Mouse (Mus musculus): ENCODE measurements at regions not wholly inside any gene's neighbourhood (a gene's known extent, or its start where the extent isn't known, plus 50 kb on each side); places are given as distances from the start of the nearest gene placed in this dataset.
"Not testable (repeated sequence)": the region's sequence is repeated elsewhere in the genome, so short reads cannot be mapped to it uniquely, and the experiment has no call there.

GRCm38 (mm10) chr3:9133991-9134390, 475.9 kb downstream of the Zfp704 start:
- DNase-seq (ENCODE audit: low spot score in 2 of 2), result no peak

- no peak for DNase-seq (ENCODE audit: low spot score in 2 of 2)
Observed at GRCm38 (mm10) chr3:9132104-9132751, 477.7 kb downstream of the Zfp704 start.

GRCm38 (mm10) chr3:9131366-9131765, 478.5 kb downstream of the Zfp704 start:
- DNase-seq (ENCODE audit: low spot score in 2 of 2), result no peak

GRCm38 (mm10) chr3:9128407-9128806, 481.5 kb downstream of the Zfp704 start:
- DNase-seq (ENCODE audit: low spot score in 2 of 2), result no peak

GRCm38 (mm10) chr3:9123079-9123478, 486.8 kb downstream of the Zfp704 start:
- no peak for DNase-seq (ENCODE audit: low spot score in 2 of 2)

- DNase-seq (ENCODE audit: low spot score in 2 of 2), result no peak
Observed at GRCm38 (mm10) chr3:9117913-9118312, 492.0 kb downstream of the Zfp704 start.

- DNase-seq (ENCODE audit: low spot score in 2 of 2), result no peak
Observed at GRCm38 (mm10) chr3:9113410-9113809, 496.5 kb downstream of the Zfp704 start.

GRCm38 (mm10) chr3:9110741-9111140, 499.1 kb downstream of the Zfp704 start:
- DNase-seq (ENCODE audit: low spot score in 2 of 2), result no peak

- no peak for DNase-seq (ENCODE audit: low spot score in 2 of 2)
Observed at GRCm38 (mm10) chr3:9109991-9110390, 499.9 kb downstream of the Zfp704 start.

GRCm38 (mm10) chr3:9109485-9109884, 500.4 kb downstream of the Zfp704 start:
- DNase-seq (ENCODE audit: low spot score in 2 of 2), result no peak

GRCm38 (mm10) chr3:9107766-9108410, 502.0 kb downstream of the Zfp704 start:
- no peak for DNase-seq (ENCODE audit: low spot score in 2 of 2)

- DNase-seq (ENCODE audit: low spot score in 2 of 2), result no peak
Observed at GRCm38 (mm10) chr3:9105191-9105926, 504.5 kb downstream of the Zfp704 start.

GRCm38 (mm10) chr3:9103456-9103855, 506.4 kb downstream of the Zfp704 start:
- DNase-seq (ENCODE audit: low spot score in 2 of 2), result no peak

- DNase-seq (ENCODE audit: low spot score in 2 of 2), result no peak
Observed at GRCm38 (mm10) chr3:9101240-9101639, 508.6 kb downstream of the Zfp704 start.

GRCm38 (mm10) chr3:9100761-9101160, 509.1 kb downstream of the Zfp704 start:
- no peak for DNase-seq (ENCODE audit: low spot score in 2 of 2)

- DNase-seq (ENCODE audit: low spot score in 2 of 2), result no peak
Observed at GRCm38 (mm10) chr3:9098441-9098840, 511.4 kb downstream of the Zfp704 start.

GRCm38 (mm10) chr3:9084134-9084533, 525.8 kb downstream of the Zfp704 start:
- DNase-seq (ENCODE audit: low spot score in 2 of 2), result no peak

GRCm38 (mm10) chr3:9082061-9082460, 527.8 kb downstream of the Zfp704 start:
- DNase-seq (ENCODE audit: low spot score in 2 of 2), result no peak

GRCm38 (mm10) chr3:9078201-9078600, 531.7 kb downstream of the Zfp704 start:
- DNase-seq (ENCODE audit: low spot score in 2 of 2), result no peak

- peak in 1 of 2 experiments; percentile 36 for DNase-seq (ENCODE audit: low spot score in 2 of 2)
Observed at GRCm38 (mm10) chr3:9076696-9077095, 533.2 kb downstream of the Zfp704 start.

GRCm38 (mm10) chr3:9072471-9072870, 537.4 kb downstream of the Zfp704 start:
- not testable (repeated sequence) for DNase-seq (ENCODE audit: low spot score in 2 of 2)

- DNase-seq (ENCODE audit: low spot score in 2 of 2), result peak; percentile 58 to 85
Observed at GRCm38 (mm10) chr3:9067048-9067447, 542.8 kb downstream of the Zfp704 start.

GRCm38 (mm10) chr3:9066374-9066773, 543.5 kb downstream of the Zfp704 start:
- DNase-seq (ENCODE audit: low spot score in 2 of 2), result no peak
